Mouse (Mus musculus): Measurements from ENCODE around the gene Birc6.

Gene Birc6

DNA sequence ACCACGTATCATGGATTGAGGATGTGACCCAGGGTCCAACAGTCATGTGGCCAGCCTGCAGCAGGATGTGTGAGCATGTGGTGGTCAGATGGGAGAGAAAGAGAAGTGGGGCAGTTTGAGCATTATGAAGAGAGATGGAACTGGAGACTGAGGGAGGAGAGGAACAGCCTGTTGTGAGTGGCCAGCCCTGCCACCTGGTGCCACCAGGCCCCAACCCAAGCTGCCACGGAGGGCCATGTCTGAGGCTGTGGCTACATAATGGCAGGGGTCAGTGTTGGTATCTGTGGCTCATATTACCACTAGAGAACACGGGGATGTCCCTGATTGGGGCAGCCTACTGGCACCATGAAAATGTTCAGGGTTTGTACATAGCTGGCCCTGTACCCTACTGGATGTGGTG is 187.0 kb downstream of the Birc6 start:
- no peak for DNase-seq

DNA sequence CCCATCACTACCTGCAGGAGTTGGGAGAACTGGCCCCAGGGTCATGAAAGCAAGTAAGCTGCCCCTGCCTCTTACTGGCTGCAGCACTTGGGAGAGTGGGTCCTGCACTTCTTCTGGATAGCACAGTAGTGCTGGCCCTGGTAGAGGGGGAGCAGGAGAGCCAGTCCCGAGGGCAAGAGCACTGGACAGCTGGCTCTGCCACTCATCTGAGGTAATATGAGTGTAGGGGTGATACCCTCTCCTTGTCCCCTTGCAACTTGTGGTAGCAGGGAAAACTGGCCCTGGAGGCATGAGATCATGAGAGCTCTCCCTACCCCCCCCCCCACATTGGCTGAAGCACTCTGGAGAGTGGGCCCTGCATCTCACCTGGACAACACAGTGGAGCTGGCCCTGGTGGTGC is 187.6 kb downstream of the Birc6 start:
- DNase-seq = no peak

DNA sequence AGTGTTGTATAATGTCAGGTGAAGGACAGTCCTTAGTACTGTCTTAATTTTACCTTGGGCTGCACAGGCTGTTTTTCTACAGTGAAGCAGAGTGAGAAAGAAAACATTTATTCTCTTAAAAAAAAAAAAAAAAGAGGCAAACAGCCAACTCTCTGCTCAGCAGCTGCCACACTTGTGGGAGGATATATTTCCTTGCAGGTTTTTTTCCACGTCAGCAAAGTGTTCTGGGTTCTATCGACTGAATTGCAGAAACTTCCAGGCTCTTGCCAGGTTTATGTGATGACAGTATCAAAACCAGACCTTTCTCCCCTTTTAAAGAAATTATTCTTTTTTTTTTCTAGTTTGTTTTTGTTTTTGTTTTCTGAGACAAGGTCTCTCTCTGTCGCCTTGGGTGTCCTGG is 188.5 kb downstream of the Birc6 start:
- no peak for DNase-seq

DNA sequence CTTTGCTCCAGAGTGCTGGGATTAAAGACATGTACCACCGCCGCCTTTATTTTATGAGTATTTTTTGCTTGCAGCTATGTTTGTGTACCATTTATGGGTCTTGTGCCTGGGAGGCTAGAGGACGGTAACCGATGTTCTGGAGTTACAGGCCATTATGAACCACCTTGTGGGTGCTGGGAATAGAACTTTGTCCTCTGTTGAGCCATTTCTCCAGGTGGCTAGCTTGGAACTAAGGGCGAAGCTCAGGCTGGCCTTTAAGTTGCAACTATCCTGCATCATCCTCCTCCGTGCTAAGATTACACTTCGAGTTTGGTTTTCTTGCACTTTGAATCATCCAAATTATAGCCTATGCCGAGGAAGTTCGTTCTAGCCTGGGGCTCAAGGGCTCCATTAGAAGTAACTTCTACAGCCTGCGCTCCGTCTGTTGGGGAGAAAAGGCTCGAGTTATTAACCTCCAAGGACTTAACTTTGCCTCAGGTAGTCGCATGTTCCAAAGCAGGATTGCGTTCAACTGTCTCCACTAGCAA is 189.1 kb downstream of the Birc6 start:
- DNase-seq = no peak

DNA sequence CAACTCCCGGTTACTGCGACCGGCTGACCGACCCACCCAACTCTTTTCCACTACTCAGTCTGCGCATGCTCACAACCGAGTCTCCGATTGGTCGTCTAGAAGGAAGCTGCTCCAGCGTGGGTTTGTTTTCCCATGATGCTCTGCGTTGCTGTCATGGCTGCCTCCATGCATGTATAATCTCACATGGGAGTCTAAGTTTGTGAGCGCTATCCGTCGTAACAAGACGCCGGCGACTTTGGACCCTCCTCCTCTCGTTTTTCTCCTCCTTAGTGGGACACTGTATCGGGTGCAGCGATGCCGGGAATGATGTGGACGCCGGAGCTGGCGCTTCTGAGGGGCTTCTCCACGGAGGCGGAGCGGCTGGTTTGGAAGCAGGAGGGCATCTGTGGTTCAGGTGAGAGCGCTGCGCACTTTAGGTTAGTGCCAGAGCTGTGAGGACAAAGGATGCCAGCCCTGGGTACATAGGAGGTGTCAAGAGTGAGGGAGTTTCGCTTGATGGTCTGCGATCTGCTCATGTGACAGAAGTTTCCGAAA is 189.6 kb downstream of the Birc6 start, which contains the start of gene Ttc27:
Gene Ttc27, plus strand, starts transcription at position 115 of the 534 bp plus-strand sequence.
- DNase-seq = peak; percentile 99

DNA sequence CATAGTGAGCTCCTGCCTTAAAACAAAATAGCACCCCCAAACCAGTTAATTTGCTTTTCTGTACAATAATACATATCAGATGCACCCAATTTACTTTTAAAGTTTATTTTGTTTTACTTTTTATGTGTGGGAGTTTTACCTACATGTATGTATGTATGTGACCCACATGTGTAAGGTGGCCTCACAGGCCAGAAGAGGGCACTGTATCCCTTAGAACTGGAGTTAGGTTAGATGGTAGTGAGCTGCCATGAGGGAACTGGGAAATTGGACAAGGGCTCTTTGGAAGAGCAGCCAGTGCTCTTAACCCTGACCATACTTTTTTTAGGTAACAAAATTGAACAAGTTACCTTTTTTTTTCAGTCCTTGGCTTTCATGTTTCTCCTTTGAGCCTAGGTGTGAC is 204.8 kb downstream of the Birc6 start:
- no peak for DNase-seq

DNA sequence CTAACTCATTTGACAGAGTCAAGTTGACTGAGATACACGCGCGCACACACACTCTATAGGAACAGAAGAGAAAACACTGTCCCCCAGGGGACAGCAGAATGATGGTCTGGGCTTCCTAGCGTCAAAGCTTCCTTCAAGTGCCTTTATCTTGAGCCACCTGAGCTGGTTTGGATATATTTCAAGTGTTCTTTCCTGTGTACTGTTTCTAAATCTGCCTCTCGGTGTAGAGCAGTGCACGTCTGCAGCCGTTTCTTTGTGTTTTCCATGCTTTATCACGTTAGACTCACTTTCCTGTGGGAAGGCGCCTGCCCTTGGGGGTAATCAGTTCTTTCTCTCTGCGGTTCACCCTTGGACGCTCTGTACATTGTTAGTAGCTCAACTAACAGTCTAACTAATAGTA is 207.3 kb downstream of the Birc6 start:
- no peak for DNase-seq

DNA sequence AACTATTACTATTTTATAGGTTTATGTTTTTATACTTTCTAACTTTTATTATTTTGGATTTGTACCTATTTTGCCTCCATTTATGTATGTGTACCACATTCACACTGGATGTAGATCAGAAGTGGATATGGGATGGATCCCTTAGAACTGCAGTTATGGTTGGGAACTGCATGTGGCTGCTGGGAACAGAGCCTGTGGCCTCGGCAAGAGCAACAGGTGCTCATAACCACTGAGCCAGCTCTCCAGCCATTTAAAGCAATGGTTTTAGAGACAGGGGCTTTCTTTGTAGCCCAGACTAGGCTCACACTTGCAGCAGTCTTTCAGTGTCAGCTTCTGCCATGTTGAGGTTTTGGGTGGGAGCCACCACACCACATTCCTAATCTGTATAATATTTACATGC is 221.6 kb downstream of the Birc6 start:
- DNase-seq = no peak

DNA sequence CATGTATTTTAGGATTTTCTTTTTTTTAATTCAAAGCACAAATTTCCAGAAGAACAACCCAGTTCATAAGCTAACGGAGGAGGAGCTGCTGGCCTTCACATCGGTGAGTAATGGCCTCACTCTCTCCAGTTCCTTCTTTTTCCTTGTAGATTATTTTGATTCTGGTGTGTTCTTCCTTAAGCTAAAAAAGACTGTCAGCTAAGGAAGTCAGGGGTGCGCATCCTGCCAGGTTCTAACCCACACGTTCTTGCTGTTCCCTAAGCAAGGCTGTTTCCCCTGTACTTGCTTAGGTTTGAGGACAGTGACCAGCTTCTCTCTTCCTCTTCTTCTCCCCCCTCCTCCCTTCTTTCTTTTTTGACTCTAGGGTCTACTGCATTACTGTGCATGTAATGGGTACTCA is 222.9 kb downstream of the Birc6 start:
- no peak for DNase-seq

Data from lung, postnatal 14 days (tissue).